Mouse (Mus musculus) embryonic fibroblast, embryonic 13.5 days (primary cell): ENCODE data around the gene Dusp12. TPM values are rescaled to one million over a fixed set of nuclear protein-coding genes. Genes with fewer than 3 reads are reported as not detected.

Experiments used
- H3K27ac ChIP-seq: 2 replicates; pipeline ENCODE4 v1.5.1; 2012; ENCODE audit warnings: low read length, control low read depth, inconsistent platforms; ENCODE audit not compliant: insufficient read depth
- H3K4me1 ChIP-seq: 2 replicates; pipeline ENCODE4 v1.6.1; 2011; ENCODE audit warnings: low read length; ENCODE audit not compliant: control insufficient read depth, insufficient read depth
- H3K4me3 ChIP-seq: 2 replicates; pipeline ENCODE4 v1.5.1; 2011; ENCODE audit warnings: mild to moderate bottlenecking, control low read depth, low read length; ENCODE audit not compliant: insufficient read depth
- CTCF ChIP-seq: IDR thresholded peaks from 2 replicates; pipeline ENCODE4 v1.5.1; 2011; ENCODE audit warnings: mild to moderate bottlenecking, control low read depth, low read length, moderate library complexity, borderline replicate concordance; ENCODE audit not compliant: insufficient read depth
- POLR2A ChIP-seq: IDR thresholded peaks from 2 replicates; pipeline ENCODE4 v1.6.1; 2011; ENCODE audit warnings: low read depth, mild to moderate bottlenecking, control low read depth, low read length, moderate library complexity
- polyA plus RNA-seq: library from polyadenylated mRNA; stranded (reverse); fragments of >200 nt; gene quantifications from 2 replicates; pipeline ENCODE4 v1.2.4, GENCODE M21; 2011; ENCODE audit warnings: low read depth; ENCODE audit not compliant: missing spikeins, insufficient read length

Dusp12 gene
- polyA plus RNA-seq, 1 experiment = 28.4 TPM

GRCm38 (mm10) chr1:170882915-170883485, 2.3 kb downstream of the Dusp12 start:
- Histone ChIP-seq H3K27ac (no peak overlapping the region), H3K4me3 (no peak overlapping the region), H3K4me1 (no peaks in the 10 kb centered on the region; the same call in 1 of the 2 replicates)
- TF ChIP-seq POLR2A (no peak), CTCF (no peak)

GRCm38 (mm10) chr1:170876906-170877305, 8.4 kb downstream of the Dusp12 start:
- TF ChIP-seq POLR2A (no peak), CTCF (no peak)
- H3K27ac ChIP-seq = no peak overlapping the region
- H3K4me3 ChIP-seq = no peak overlapping the region
- no peaks in the 10 kb centered on the region for H3K4me1 ChIP-seq

DNA sequence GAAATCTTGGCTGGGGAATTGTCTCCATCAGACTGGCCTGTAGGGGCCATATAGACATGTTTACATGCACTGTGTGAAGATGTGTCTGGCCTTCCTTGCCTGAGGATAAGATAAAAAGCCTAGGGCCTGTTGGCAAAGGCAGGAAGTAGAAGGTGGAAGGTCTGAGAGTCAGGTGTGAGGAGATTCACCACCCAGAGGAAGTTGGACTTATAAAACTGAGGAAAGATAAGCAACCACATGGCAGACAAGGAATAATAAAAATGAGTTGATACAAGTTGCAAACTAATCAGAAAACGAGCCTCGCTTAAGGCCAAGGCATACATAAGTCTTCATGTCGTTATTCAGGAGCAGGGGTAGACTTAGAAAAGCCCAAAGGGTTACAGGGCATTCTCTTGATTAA, 9.7 kb downstream of the Dusp12 start:
- Histone ChIP-seq H3K4me1 (no peaks in the 10 kb centered on the region), H3K27ac (no peak overlapping the region), H3K4me3 (no peak overlapping the region)
- no peak for TF ChIP-seq CTCF
- no peak for TF ChIP-seq POLR2A

DNA sequence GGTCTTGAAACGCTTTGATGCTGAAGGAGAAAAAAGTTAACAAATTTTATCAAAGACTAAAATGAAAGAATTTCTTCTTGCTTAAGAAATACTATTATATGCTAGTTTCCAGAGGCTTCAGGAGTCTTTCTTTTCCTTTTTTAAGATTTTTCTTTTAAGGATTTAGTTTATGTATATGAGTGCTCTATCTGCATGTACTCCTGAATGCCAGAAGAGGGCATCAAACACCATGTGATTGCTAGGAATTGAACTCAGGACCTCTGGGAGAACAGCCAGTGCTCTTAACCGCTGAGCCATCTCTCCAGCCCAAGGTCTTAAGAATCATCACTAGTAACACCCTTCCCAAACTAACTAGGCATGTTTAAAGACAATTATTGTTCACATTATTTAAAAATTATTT, 13.4 kb downstream of the Dusp12 start:
- TF ChIP-seq CTCF (no peak), POLR2A (no peak)
- Histone ChIP-seq H3K4me1 (no peaks in the 10 kb centered on the region), H3K27ac (no peak overlapping the region), H3K4me3 (no peak overlapping the region)

DNA sequence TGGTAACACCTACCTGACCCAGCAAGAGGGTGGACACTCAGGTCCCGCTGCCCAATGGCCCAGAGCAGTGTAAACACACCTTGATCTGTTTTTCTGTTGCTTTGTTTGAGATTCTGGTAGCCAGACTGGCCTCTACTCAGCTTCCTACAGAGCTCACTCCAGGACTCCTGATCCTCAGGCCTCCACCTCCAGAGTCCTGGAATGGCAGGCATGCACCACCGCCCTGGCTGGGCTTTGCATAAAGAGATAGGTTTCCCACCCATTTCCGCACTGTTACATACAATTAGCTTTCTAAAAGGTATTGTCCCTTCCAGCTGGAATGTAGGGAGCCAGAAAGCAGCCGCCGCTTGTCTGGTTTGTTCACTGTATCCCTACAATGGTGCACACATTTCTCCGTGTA, 13.9 kb downstream of the Dusp12 start:
- Histone ChIP-seq H3K4me1 (no peaks in the 10 kb centered on the region), H3K27ac (no peak overlapping the region), H3K4me3 (no peak overlapping the region)
- TF ChIP-seq CTCF (no peak), POLR2A (no peak)

DNA sequence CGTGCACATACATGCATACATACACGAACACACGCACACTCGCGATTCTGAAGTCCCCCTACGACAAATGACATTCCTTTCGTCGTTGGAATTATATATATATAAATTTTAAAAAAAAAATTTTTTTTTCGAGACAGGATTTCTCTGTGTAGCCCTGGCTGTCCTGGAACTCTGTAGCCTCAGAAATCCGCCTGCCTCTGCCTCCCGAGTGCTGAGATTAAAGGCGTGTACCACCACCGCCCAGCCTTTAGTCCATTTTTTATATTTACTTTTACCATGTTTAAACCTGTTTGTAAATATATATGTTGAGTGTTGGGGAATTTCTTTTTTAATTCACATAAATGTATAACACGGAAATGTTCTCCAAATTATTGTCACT, 16.4 kb downstream of the Dusp12 start:
- TF ChIP-seq CTCF (no peak), POLR2A (no peak)
- Histone ChIP-seq H3K27ac (no peak overlapping the region), H3K4me1 (no peaks in the 10 kb centered on the region), H3K4me3 (peak overlapping the region; percentile 52)

DNA sequence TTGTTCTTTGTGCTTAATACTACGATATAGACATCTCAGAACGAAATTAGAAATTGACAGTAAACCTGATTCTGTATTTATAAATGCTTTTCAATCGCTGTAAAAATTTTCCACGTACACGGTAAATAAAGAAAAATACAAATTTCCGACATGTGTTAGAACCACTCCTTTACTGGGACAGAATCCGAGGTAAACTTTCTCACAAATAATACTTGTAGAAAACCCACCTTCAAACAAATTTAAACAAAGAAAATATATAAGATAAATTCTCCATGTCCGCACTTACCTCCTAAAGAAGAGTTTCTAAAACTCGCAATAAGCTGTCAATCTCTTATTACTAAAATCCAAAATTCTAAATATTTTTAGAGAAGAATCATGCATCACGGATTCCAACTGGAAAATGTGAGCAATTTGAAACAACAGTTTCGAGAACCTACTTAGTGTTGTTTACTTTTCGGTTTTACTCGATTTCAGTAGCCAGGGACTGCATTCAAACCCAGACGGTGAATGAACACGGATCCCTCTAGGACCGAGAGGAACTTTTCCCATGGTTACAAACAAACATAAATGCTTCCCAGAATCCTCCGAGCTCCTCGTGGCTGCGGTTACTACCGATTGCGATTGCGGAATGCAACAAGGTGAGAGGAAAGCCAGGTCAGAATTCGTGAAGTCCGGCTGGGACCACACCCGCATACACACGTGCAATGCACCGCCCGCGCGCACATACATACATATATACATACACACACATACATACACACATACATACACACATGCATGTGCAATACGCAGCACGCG, 17.0 kb downstream of the Dusp12 start:
- Histone ChIP-seq H3K27ac (no peak overlapping the region), H3K4me1 (no peaks in the 10 kb centered on the region), H3K4me3 (peak overlapping the region; percentile 52)
- TF ChIP-seq CTCF (no peak), POLR2A (no peak)

DNA sequence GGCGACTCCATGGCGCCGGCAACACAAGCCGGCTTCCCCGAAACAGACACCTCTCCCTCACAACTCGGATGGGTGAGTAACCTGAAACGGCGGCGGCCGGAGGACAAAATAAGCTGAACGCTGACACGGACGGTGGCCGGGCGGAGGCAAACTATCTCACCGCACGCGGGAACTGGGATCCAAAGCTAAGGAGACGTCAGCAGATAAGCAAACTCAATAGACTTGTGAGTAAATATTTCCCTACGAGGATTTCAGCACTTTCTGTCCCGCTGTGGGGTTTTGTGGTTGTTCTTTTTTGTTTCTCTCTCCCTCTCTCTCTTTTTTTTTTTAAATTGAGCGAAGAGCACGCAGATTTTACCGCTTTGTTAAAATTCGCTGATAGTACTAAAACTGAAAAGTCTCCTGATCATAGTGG, 17.6 kb downstream of the Dusp12 start, which contains the start of gene Atf6:
Gene Atf6, minus strand, starts transcription at position 81 of the 415 bp plus-strand sequence.
- peak within 1 kb of the TSS; percentile 16; the same call in 1 of the 2 replicates for H3K27ac ChIP-seq
- no peak for TF ChIP-seq CTCF
- TF ChIP-seq POLR2A = peak; percentile 78
- H3K4me1 ChIP-seq = no peaks in the 10 kb centered on the region
- peak within 1 kb of the TSS; percentile 94 for H3K4me3 ChIP-seq

GRCm38 (mm10) chr1:170866992-170867690, 18.2 kb downstream of the Dusp12 start:
- peak overlapping the region; percentile 16; the same call in 1 of the 2 replicates for H3K27ac ChIP-seq
- H3K4me1 ChIP-seq = no peaks in the 10 kb centered on the region
- no peak for TF ChIP-seq CTCF
- no peak for TF ChIP-seq POLR2A
- H3K4me3 ChIP-seq = peak overlapping the region; percentile 94

DNA sequence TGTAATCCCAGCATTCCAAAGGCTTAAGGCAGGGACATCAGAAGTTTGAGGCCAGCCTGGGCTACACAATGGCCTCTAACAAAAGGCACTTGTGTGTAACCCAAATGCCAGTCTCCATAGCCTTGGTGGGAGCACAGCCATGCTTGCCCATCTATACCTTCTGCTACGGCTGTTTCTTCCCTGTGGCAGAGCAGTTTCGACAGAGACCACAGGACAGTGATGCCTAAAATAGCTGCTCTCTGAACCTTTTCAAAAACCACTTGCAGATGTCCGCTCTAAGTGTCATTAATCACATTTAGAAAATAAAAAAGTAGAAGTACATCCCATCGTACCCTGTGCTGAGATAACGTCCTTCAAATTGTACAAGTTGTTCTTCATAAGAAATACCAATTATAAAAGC, 19.9 kb downstream of the Dusp12 start:
- no peak overlapping the region for H3K4me3 ChIP-seq
- H3K4me1 ChIP-seq = no peaks in the 10 kb centered on the region
- no peak overlapping the region for H3K27ac ChIP-seq
- no peak for TF ChIP-seq CTCF
- TF ChIP-seq POLR2A = no peak
